Mouse (Mus musculus) gastrocnemius, postnatal 36 days (tissue): Measurements from ENCODE around the gene Celsr2. TPM values are rescaled to one million over a fixed set of nuclear protein-coding genes. Genes with fewer than 3 reads are reported as not detected.

Source experiments
- total RNA-seq, 2 experiments: library from RNA; stranded (reverse); gene quantifications; 2 replicates each; pipeline ENCODE4 v1.2.3; 2021

Celsr2 gene
- total RNA-seq, 2 experiments from 2014 or later = 6.4 to 8.2 TPM

Other genes with a start within 250 kb of the Celsr2 start
- 10 to 100 TPM; 23.3 to 27.5 TPM for gene Amigo1, start 229.2 kb downstream of the Celsr2 start, total RNA-seq
- 1 to 10 TPM; 2.5 to 3.1 TPM for gene Cyb561d1, start 214.3 kb downstream of the Celsr2 start, total RNA-seq
- 1 to 10 TPM; 5.7 to 6.1 TPM for gene Atxn7l2, start 204.6 kb downstream of the Celsr2 start, total RNA-seq
- gene Sypl2, start 188.9 kb downstream of the Celsr2 start, total RNA-seq = 100 to 1,000 TPM; 479 to 547 TPM
- gene Psma5, start 158.6 kb downstream of the Celsr2 start, total RNA-seq = 10 to 100 TPM; 43.6 to 48.1 TPM
- gene Sort1, start 131.5 kb downstream of the Celsr2 start, total RNA-seq = 10 to 100 TPM; 36.7 to 37.8 TPM
- gene Mybphl, start 50.6 kb downstream of the Celsr2 start, total RNA-seq = not detected
- under 1 TPM; 0.26 to 0.32 TPM for gene Psrc1, start 31.7 kb downstream of the Celsr2 start, total RNA-seq
- 100 to 1,000 TPM; 114 to 119 TPM for gene Sars, start 29.7 kb upstream of the Celsr2 start, total RNA-seq
- gene 1700013F07Rik, start 118.6 kb upstream of the Celsr2 start, total RNA-seq = not detected
- under 1 TPM; 0.05 to 0.25 TPM for gene 5330417C22Rik, start 121.0 kb upstream of the Celsr2 start, total RNA-seq
- gene Tmem167b, start 146.9 kb upstream of the Celsr2 start, total RNA-seq = 10 to 100 TPM; 12.3 to 14.0 TPM
- 10 to 100 TPM; 18.0 to 21.4 TPM for gene Taf13, start 156.1 kb upstream of the Celsr2 start, total RNA-seq
- gene Wdr47, start 175.7 kb upstream of the Celsr2 start, total RNA-seq = 1 to 10 TPM; 4.3 TPM
- gene Clcc1, start 238.4 kb upstream of the Celsr2 start, total RNA-seq = 10 to 100 TPM; 31.8 to 38.9 TPM